Mouse (Mus musculus) sigmoid colon, adult 10 weeks (tissue): Measurements from ENCODE around the gene Pou3f3. TPM values are rescaled to one million over a fixed set of nuclear protein-coding genes. Genes with fewer than 3 reads are reported as not detected.

Experiments
- polyA plus RNA-seq: library from polyadenylated mRNA; stranded (reverse); fragments of 350-450 nt; fragmentation: Illumina TruSeq; extraction: RNeasy Lipid Tissue Mini Kit (QIAGEN cat#74804); gene quantifications from one replicate; pipeline ENCODE4 v1.2.3, GENCODE M21; 2014; ENCODE audit warnings: low read depth, low replicate concordance

The Pou3f3 gene
- 1.2 TPM for polyA plus RNA-seq

DNA sequence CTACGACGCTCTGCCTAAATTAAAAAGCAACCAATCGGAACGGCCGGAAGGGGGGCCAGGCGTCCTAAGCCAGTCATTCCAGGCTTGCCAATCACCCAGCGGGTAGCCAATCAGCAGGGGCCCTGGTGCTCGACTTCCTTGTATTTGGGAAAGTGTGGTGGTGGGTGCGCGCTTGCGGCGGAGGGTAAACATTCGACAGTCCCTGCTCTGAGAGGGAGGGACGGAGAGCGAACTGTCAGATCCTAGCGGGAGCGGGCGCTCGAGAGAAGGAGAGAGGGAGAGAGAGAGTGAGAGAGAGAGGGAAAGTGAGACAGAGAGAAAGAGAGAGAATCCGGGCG lies at the start of gene Pou3f3:
Gene Pou3f3, plus strand, starts transcription at position 191 of the 338 bp plus-strand sequence.

Other genes starting within 250 kb of the Pou3f3 start
- gene Mrps9, start 155.5 kb downstream of the Pou3f3 start, polyA plus RNA-seq: 60.1 TPM